In the genomic region with DNA sequence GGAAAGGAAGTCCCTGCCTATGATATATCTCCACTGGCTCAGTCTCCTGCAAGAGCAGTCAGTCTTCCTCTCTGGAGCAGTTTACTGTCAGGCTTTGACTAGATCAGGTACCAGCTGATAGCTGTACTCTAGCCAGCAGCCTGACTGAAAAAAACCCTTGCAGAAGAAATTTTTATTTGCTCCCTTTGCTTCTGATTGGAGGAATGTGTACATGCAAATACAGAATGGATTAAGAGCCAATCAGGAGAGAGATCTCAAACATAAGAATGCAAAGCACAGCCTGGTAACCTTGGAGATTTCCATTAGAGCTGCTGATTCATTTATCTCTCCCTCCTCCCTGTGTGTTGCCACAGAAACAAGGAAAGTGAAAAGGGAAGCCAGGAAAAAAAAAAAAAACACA, we compare ENCODE assay signal across 9 mouse cellular contexts.
DNase-seq lines count a peak whose midpoint lies in the region; ATAC-seq and TF ChIP-seq lines count a peak whose summit lies in the region.
"Had no signal": no experiment of that assay in that cellular context is flagged by ENCODE, and none has a peak within 500 bp of the region (broad histone marks: within the 10 kb centered on the region; RNA-seq: fewer than 3 reads in every experiment).

No protein-coding gene starts in this region.

- 0 out of 2 replicates have a peak, but pooled peaks cover 7% of the 10 kb centered on the region for H3K9me3 ChIP-seq in heart, embryonic 13.5 days
- H3K9me3 ChIP-seq in liver, postnatal 0 days (ENCODE audit: low read length), result no peaks in the 10 kb centered on the region

- no peak overlapping the region for H3K4me2 ChIP-seq in heart, embryonic 13.5 days
- no peak overlapping the region for H3K4me2 ChIP-seq in liver, postnatal 0 days (ENCODE audit: low read depth, low read length)

- TF ChIP-seq POLR2A in cerebellum, adult 2 months (IDR thresholded peaks at IDR 0.05; ENCODE audit: borderline replicate concordance, insufficient read depth, low read length), result no peak

- no peak overlapping the region for H3K4me3 ChIP-seq in heart, embryonic 13.5 days
- no peak overlapping the region for H3K4me3 ChIP-seq in cerebellum, adult 2 months (replicated peaks; ENCODE audit: insufficient read depth, low read depth, low read length)
- H3K4me3 ChIP-seq in liver, postnatal 0 days (ENCODE audit: low read depth, low read length), result no peak overlapping the region

- ATAC-seq in heart, embryonic 13.5 days (ENCODE audit: extremely low read depth, insufficient number of reproducible peaks, low FRiP score, low TSS enrichment), result 0 out of 2 replicates have a peak, but pooled peaks have one; percentile 42
- no peak for ATAC-seq in liver, postnatal 0 days
- ATAC-seq in CD4-positive, CD25-positive, alpha-beta regulatory T cell, adult 4 months, result no peak

- H3K27ac ChIP-seq in heart, embryonic 13.5 days (replicated peaks), result no peak overlapping the region
- no peak overlapping the region for H3K27ac ChIP-seq in cerebellum, adult 2 months (ENCODE audit: insufficient read depth, low read length)
- H3K27ac ChIP-seq in liver, postnatal 0 days (ENCODE audit: low read depth), result no peak overlapping the region

- TF ChIP-seq CTCF in cerebellum, adult 2 months (IDR thresholded peaks at IDR 0.05; ENCODE audit: borderline replicate concordance, insufficient read depth, low read depth, low read length), result no peak
- TF ChIP-seq CTCF in liver, postnatal 0 days (IDR thresholded peaks at IDR 0.05; ENCODE audit: low read depth), result no peak

- H3K4me1 ChIP-seq in heart, embryonic 13.5 days, result no peaks in the 10 kb centered on the region
- H3K4me1 ChIP-seq in cerebellum, adult 2 months (ENCODE audit: control insufficient read depth, insufficient read depth, low read length), result no peaks in the 10 kb centered on the region
- H3K4me1 ChIP-seq in liver, postnatal 0 days (ENCODE audit: insufficient read depth), result no peaks in the 10 kb centered on the region

- H3K9ac ChIP-seq in heart, embryonic 13.5 days, result no peak overlapping the region
- H3K9ac ChIP-seq in liver, postnatal 0 days (replicated peaks), result no peak overlapping the region

- H3K36me3 ChIP-seq in heart, embryonic 13.5 days, result no peaks in the 10 kb centered on the region
- no peaks in the 10 kb centered on the region for H3K36me3 ChIP-seq in liver, postnatal 0 days (replicated peaks; ENCODE audit: insufficient read depth, low read length)

- no peaks in the 10 kb centered on the region for H3K27me3 ChIP-seq in heart, embryonic 13.5 days (replicated peaks)
- no peaks in the 10 kb centered on the region for H3K27me3 ChIP-seq in cerebellum, adult 2 months (ENCODE audit: control insufficient read depth, insufficient read depth, low read length)
- H3K27me3 ChIP-seq in liver, postnatal 0 days (ENCODE audit: insufficient read depth, low read length), result no peaks in the 10 kb centered on the region
- H3K27me3 ChIP-seq: CH12.LX had no signal

- DNase-seq in heart, postnatal 10 days, result no peak
- peak; percentile 18 to 64 for DNase-seq in cerebellum, adult 2 months
- DNase-seq in frontal cortex, postnatal 25 days (ENCODE audit: low spot score in 2 of 2), result peak; percentile 2 to 8
- peak; percentile 9 to 29 for DNase-seq in left cerebral cortex, postnatal 36 days (ENCODE audit: low spot score in 2 of 2)
- DNase-seq in ovary, postnatal 36 days (ENCODE audit: low spot score), result no peak
- no peak for DNase-seq in liver, postnatal 0 days

- intact Hi-C loops in heart, postnatal 10 days (cut with DNase I), result no loop called here
- intact Hi-C loops in left cerebral cortex, postnatal 36 days (cut with DNase I), result no loop called here

- TF ChIP-seq EP300 in liver, postnatal 0 days (IDR thresholded peaks at IDR 0.05; ENCODE audit: low read depth), result no peak

Comparison
In these comparisons a context has a peak if more than half of its experiments do, and no peak if none do; other contexts are left out.
1. DNase-seq: peak in cerebellum, adult 2 months (2 of 2), frontal cortex, postnatal 25 days (2 of 2) and left cerebral cortex, postnatal 36 days (2 of 2); none in heart, postnatal 10 days (0 of 2), ovary, postnatal 36 days (single experiment) and liver, postnatal 0 days (single experiment).